Mouse (Mus musculus) heart, embryonic 10.5 days (tissue): ENCODE results near the gene Utp14a. TPM values are rescaled to one million over a fixed set of nuclear protein-coding genes. Genes with fewer than 3 reads are reported as not detected.

ENCODE experiments used
- polyA plus RNA-seq: library from polyadenylated mRNA; unstranded; fragments of >200 nt; fragmentation: Nextera tagmentation; extraction: Ambion mirVana; gene quantifications from 2 replicates; pipeline ENCODE4 v1.2.1, GENCODE M21; 2016

The Utp14a gene
- polyA plus RNA-seq, 1 experiment from 2014 or later: 16.5 TPM

Other genes starting within 250 kb of the Utp14a start
- gene Apln, start 222.0 kb upstream of the Utp14a start, polyA plus RNA-seq: 0.71 and 1.4 TPM in 2 replicates
- 0.34 and 1.1 TPM in 2 replicates for gene Xpnpep2, start 148.1 kb upstream of the Utp14a start, polyA plus RNA-seq
- gene Sash3, start 110.4 kb upstream of the Utp14a start, polyA plus RNA-seq: 0.71 and 1.8 TPM in 2 replicates
- gene Zdhhc9, start 48.0 kb upstream of the Utp14a start, polyA plus RNA-seq: 2.0 and 2.9 TPM in 2 replicates
- gene Bcorl1, start 84.5 kb downstream of the Utp14a start, polyA plus RNA-seq: 4.9 and 6.7 TPM in 2 replicates
- 9.9 and 15.7 TPM in 2 replicates for gene Elf4, start 206.3 kb downstream of the Utp14a start, polyA plus RNA-seq